Mouse (Mus musculus) hindbrain, embryonic 12.5 days (tissue): ENCODE data around the gene Gm21800. TPM values are rescaled to one million over a fixed set of nuclear protein-coding genes. Genes with fewer than 3 reads are reported as not detected.
"Not testable (repeated sequence)": the region's sequence is repeated elsewhere in the genome, so short reads cannot be mapped to it uniquely, and the experiment has no call there.

ENCODE experiments used
- ATAC-seq: fragments of 200-750 bp; cut with Nextera tagmentation; 2 replicates; pipeline ENCODE4 v1.8.0; 2017; ENCODE audit warnings: moderate TSS enrichment; ENCODE audit not compliant: low FRiP score
- H3K27ac ChIP-seq: fragments of 300-500 bp; sonication (generic); 2 replicates; pipeline ENCODE4 v1.5.1; 2016; ENCODE audit warnings: mild to moderate bottlenecking
- H3K27me3 ChIP-seq: fragments of 300-500 bp; sonication (generic); 2 replicates; pipeline ENCODE4 v1.6.1; 2016; ENCODE audit warnings: mild to moderate bottlenecking
- H3K36me3 ChIP-seq: fragments of 300-500 bp; sonication (generic); 2 replicates; pipeline ENCODE4 v1.6.1; 2016; ENCODE audit warnings: mild to moderate bottlenecking
- H3K4me1 ChIP-seq: fragments of 300-500 bp; sonication (generic); 2 replicates; pipeline ENCODE4 v1.6.1; 2016
- H3K4me2 ChIP-seq: fragments of 300-500 bp; sonication (generic); replicated peaks from 2 replicates; pipeline ENCODE4 v1.6.1; 2016; ENCODE audit warnings: mild to moderate bottlenecking
- H3K4me3 ChIP-seq: fragments of 300-500 bp; sonication (generic); 2 replicates; pipeline ENCODE4 v1.5.1; 2016; ENCODE audit warnings: mild to moderate bottlenecking
- H3K9ac ChIP-seq: fragments of 300-500 bp; sonication (generic); 2 replicates; pipeline ENCODE4 v1.6.1; 2016; ENCODE audit warnings: mild to moderate bottlenecking, moderate library complexity
- H3K9me3 ChIP-seq: fragments of 300-500 bp; sonication (generic); replicated peaks from 2 replicates; pipeline ENCODE4 v1.6.1; 2016; ENCODE audit warnings: mild to moderate bottlenecking
- WGBS: fragments of 180-500 bp; shearing (Covaris S2); methylation state at CpG from one replicate; pipeline ENCODE4 v1.1.7; 2016; 5-methylcytosine and 5-hydroxymethylcytosine counted together
- polyA plus RNA-seq: library from polyadenylated mRNA; unstranded; fragments of >200 nt; fragmentation: Nextera tagmentation; extraction: Ambion mirVana; gene quantifications from 2 replicates; pipeline ENCODE4 v1.2.1, GENCODE M21; 2016

Gene Gm21800
- not detected in 2 replicates for polyA plus RNA-seq

GRCm38 (mm10) chrY:41406198-41406597 lies at the start of gene Gm21800:
Gene Gm21800 (plus strand): TSS chrY:41406498.
- not testable (repeated sequence) for H3K9me3 ChIP-seq, ATAC-seq, H3K36me3 ChIP-seq, H3K4me2 ChIP-seq, H3K4me3 ChIP-seq, H3K9ac ChIP-seq, H3K27ac ChIP-seq, H3K4me1 ChIP-seq, H3K27me3 ChIP-seq
- WGBS: 50% methylated on average over 1 of the region's 3 CpGs
